Mouse (Mus musculus) intestine, postnatal 0 days (tissue): Measurements from ENCODE around the gene Cdk6. TPM values are rescaled to one million over a fixed set of nuclear protein-coding genes. Genes with fewer than 3 reads are reported as not detected.
"Not testable (repeated sequence)": the region's sequence is repeated elsewhere in the genome, so short reads cannot be mapped to it uniquely, and the experiment has no call there.

ENCODE experiments used
- ATAC-seq: fragments of 200-750 bp; cut with Nextera tagmentation; 2 replicates; pipeline ENCODE4 v1.8.0; 2017; ENCODE audit warnings: mild to moderate bottlenecking, moderate TSS enrichment, moderate library complexity
- H3K27ac ChIP-seq: fragments of 300-500 bp; sonication (generic); 2 replicates; pipeline ENCODE4 v1.5.1; 2014; ENCODE audit warnings: mild to moderate bottlenecking, low read depth, low read length, moderate library complexity
- H3K27me3 ChIP-seq: fragments of 300-500 bp; sonication (generic); replicated peaks from 2 replicates; pipeline ENCODE4 v1.6.1; 2014; ENCODE audit warnings: low read length, mixed read lengths; ENCODE audit not compliant: control insufficient read depth, insufficient read depth
- H3K36me3 ChIP-seq: fragments of 300-500 bp; sonication (generic); 2 replicates; pipeline ENCODE4 v1.6.1; 2014; ENCODE audit warnings: mild to moderate bottlenecking, moderate library complexity; ENCODE audit not compliant: control insufficient read depth, insufficient read depth
- H3K4me1 ChIP-seq: fragments of 300-500 bp; sonication (generic); replicated peaks from 2 replicates; pipeline ENCODE4 v1.6.1; 2014; ENCODE audit warnings: antibody characterized with exemption, low read length, mixed read lengths; ENCODE audit not compliant: control insufficient read depth, insufficient read depth
- H3K4me2 ChIP-seq: fragments of 300-500 bp; sonication (generic); replicated peaks from 2 replicates; pipeline ENCODE4 v1.6.1; 2014; ENCODE audit warnings: low read depth, mild to moderate bottlenecking, moderate library complexity
- H3K4me3 ChIP-seq: fragments of 300-500 bp; sonication (generic); 2 replicates; pipeline ENCODE4 v1.5.1; 2014; ENCODE audit warnings: low read depth, low read length
- H3K9ac ChIP-seq: fragments of 300-500 bp; sonication (generic); 2 replicates; pipeline ENCODE4 v1.6.1; 2014; ENCODE audit warnings: mild to moderate bottlenecking, low read depth, low read length
- H3K9me3 ChIP-seq: fragments of 300-500 bp; sonication (generic); 2 replicates; pipeline ENCODE4 v1.6.1; 2016; ENCODE audit warnings: mixed run types; ENCODE audit not compliant: control insufficient read depth
- CTCF ChIP-seq: sonication (generic); IDR thresholded peaks from 2 replicates; pipeline ENCODE4 v1.5.1; 2016; ENCODE audit warnings: low read depth, mild to moderate bottlenecking, control low read depth, antibody characterized with exemption, moderate library complexity
- WGBS: fragments of 180-500 bp; shearing (Covaris S2); extraction: QIAGEN DNeasy Blood & Tissue Kit; methylation state at CpG from one replicate; pipeline ENCODE4 v1.1.7; 2014; 5-methylcytosine and 5-hydroxymethylcytosine counted together
- polyA plus RNA-seq: library from polyadenylated mRNA; unstranded; fragments of >200 nt; fragmentation: Nextera tagmentation; extraction: Ambion mirVana; gene quantifications from 2 replicates; pipeline ENCODE4 v1.2.1, GENCODE M21; 2015

Gene Cdk6
- polyA plus RNA-seq, 1 experiment from 2014 or later = 13.2 TPM

GRCm38 (mm10) chr5:3405102-3405501 is 63.8 kb downstream of the Cdk6 start:
- Histone ChIP-seq H3K4me2 (no peak overlapping the region), H3K9me3 (no peaks in the 10 kb centered on the region), H3K4me3 (no peak overlapping the region), H3K9ac (no peak overlapping the region), H3K27ac (no peak overlapping the region), H3K36me3 (no peaks in the 10 kb centered on the region), H3K4me1 (no peaks in the 10 kb centered on the region), H3K27me3 (no peaks in the 10 kb centered on the region)
- ATAC-seq = no peak
- 62% methylated on average over 6 of the region's 6 CpGs for WGBS
- TF ChIP-seq CTCF = no peak

GRCm38 (mm10) chr5:3405503-3405902 is 64.2 kb downstream of the Cdk6 start:
- Histone ChIP-seq H3K36me3 (no peaks in the 10 kb centered on the region), H3K4me1 (no peaks in the 10 kb centered on the region), H3K4me2 (no peak overlapping the region), H3K27ac (no peak overlapping the region), H3K9me3 (no peaks in the 10 kb centered on the region), H3K27me3 (no peaks in the 10 kb centered on the region), H3K4me3 (no peak overlapping the region), H3K9ac (no peak overlapping the region)
- 85% methylated on average over 6 of the region's 6 CpGs for WGBS
- no peak for TF ChIP-seq CTCF
- no peak for ATAC-seq

GRCm38 (mm10) chr5:3407926-3408325 is 66.6 kb downstream of the Cdk6 start:
- no peak overlapping the region for H3K4me3 ChIP-seq
- no peaks in the 10 kb centered on the region for H3K4me1 ChIP-seq
- no peak for TF ChIP-seq CTCF
- no peak for ATAC-seq
- H3K4me2 ChIP-seq = no peak overlapping the region
- no peaks in the 10 kb centered on the region for H3K27me3 ChIP-seq
- H3K27ac ChIP-seq = no peak overlapping the region
- no peaks in the 10 kb centered on the region for H3K36me3 ChIP-seq
- WGBS = 77% methylated on average over 9 of the region's 9 CpGs
- H3K9me3 ChIP-seq = no peaks in the 10 kb centered on the region
- H3K9ac ChIP-seq = no peak overlapping the region

GRCm38 (mm10) chr5:3418183-3418582 is 76.9 kb downstream of the Cdk6 start:
- H3K4me2 ChIP-seq, H3K27me3 ChIP-seq, H3K9ac ChIP-seq, H3K9me3 ChIP-seq, H3K36me3 ChIP-seq, H3K4me1 ChIP-seq, H3K27ac ChIP-seq, H3K4me3 ChIP-seq, ATAC-seq: not testable (repeated sequence)
- 42% methylated on average over 1 of the region's 1 CpGs for WGBS

- TF ChIP-seq CTCF = no peak
- Histone ChIP-seq H3K4me3 (no peak overlapping the region), H3K27me3 (no peaks in the 10 kb centered on the region), H3K4me2 (no peak overlapping the region), H3K27ac (no peak overlapping the region), H3K9me3 (no peaks in the 10 kb centered on the region), H3K9ac (no peak overlapping the region), H3K36me3 (no peaks in the 10 kb centered on the region), H3K4me1 (no peaks in the 10 kb centered on the region)
- no peak for ATAC-seq
- 73% methylated on average over 10 of the region's 10 CpGs for WGBS
These were observed 79.0 kb downstream of the Cdk6 start for GRCm38 (mm10) chr5:3420094-3420831.

- Histone ChIP-seq H3K27me3 (no peaks in the 10 kb centered on the region), H3K4me3 (no peak overlapping the region), H3K27ac (no peak overlapping the region), H3K36me3 (no peaks in the 10 kb centered on the region), H3K9ac (no peak overlapping the region), H3K9me3 (no peaks in the 10 kb centered on the region), H3K4me1 (no peaks in the 10 kb centered on the region), H3K4me2 (no peak overlapping the region)
- no peak for TF ChIP-seq CTCF
- WGBS = 76% methylated on average over 3 of the region's 3 CpGs
- ATAC-seq = no peak
These were observed 79.5 kb downstream of the Cdk6 start for GRCm38 (mm10) chr5:3420832-3421228.

GRCm38 (mm10) chr5:3433131-3433700 is 91.9 kb downstream of the Cdk6 start:
- H3K4me2 ChIP-seq = 0 out of 2 replicates have a peak overlapping the region, but pooled peaks have one; percentile 13
- H3K36me3 ChIP-seq, H3K27me3 ChIP-seq, H3K27ac ChIP-seq, H3K9me3 ChIP-seq, ATAC-seq, H3K4me3 ChIP-seq, H3K9ac ChIP-seq, H3K4me1 ChIP-seq: not testable (repeated sequence)
- 61% methylated on average over 19 of the region's 20 CpGs for WGBS

GRCm38 (mm10) chr5:3434105-3434504 is 92.8 kb downstream of the Cdk6 start:
- WGBS = 86% methylated on average over 5 of the region's 5 CpGs
- H3K9ac ChIP-seq, H3K4me3 ChIP-seq, H3K36me3 ChIP-seq, H3K4me2 ChIP-seq, H3K27me3 ChIP-seq, H3K4me1 ChIP-seq, H3K9me3 ChIP-seq, ATAC-seq, H3K27ac ChIP-seq: not testable (repeated sequence)

- 68% methylated on average over 9 of the region's 9 CpGs for WGBS
- H3K4me1 ChIP-seq, ATAC-seq, H3K27me3 ChIP-seq, H3K4me2 ChIP-seq, H3K9me3 ChIP-seq, H3K9ac ChIP-seq, H3K4me3 ChIP-seq, H3K27ac ChIP-seq, H3K36me3 ChIP-seq: not testable (repeated sequence)
These were observed 97.2 kb downstream of the Cdk6 start for GRCm38 (mm10) chr5:3438453-3439003.
